Mouse (Mus musculus): ENCODE results near the gene Epha3. TPM values are rescaled to one million over a fixed set of nuclear protein-coding genes. Genes with fewer than 3 reads are reported as not detected.
A peak's percentile ranks its signal among the peaks of the same experiment; 100 is the strongest.

Epha3 gene
- total RNA-seq, 2 experiments from 2014 or later, result 0.26 to 0.41 TPM

GRCm38 (mm10) chr16:63792084-63792483 is 71.9 kb downstream of the Epha3 start:
- no peak for DNase-seq (ENCODE audit: low spot score)

- DNase-seq (ENCODE audit: low spot score), result no peak
Observed at GRCm38 (mm10) chr16:63783544-63783943, 80.4 kb downstream of the Epha3 start.

DNA sequence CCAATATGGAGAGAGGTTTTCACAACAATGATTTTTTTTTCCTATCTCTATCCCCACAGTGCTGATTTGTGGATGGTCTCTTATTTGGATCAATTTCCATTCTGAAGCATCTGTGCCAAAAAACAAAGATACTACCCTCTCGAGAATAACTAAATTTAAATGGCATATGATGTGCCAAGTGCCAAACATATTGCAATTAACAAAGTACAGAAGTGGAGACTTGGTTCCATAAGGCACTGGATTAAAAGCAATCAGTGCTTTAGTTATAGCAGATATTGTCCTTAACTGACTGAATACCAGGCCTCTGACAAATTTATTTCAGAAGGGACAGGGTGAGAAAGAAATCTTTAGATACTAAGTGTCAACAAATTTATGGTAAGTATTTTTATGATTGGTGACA is 81.9 kb downstream of the Epha3 start:
- no peak for DNase-seq (ENCODE audit: low spot score)

DNA sequence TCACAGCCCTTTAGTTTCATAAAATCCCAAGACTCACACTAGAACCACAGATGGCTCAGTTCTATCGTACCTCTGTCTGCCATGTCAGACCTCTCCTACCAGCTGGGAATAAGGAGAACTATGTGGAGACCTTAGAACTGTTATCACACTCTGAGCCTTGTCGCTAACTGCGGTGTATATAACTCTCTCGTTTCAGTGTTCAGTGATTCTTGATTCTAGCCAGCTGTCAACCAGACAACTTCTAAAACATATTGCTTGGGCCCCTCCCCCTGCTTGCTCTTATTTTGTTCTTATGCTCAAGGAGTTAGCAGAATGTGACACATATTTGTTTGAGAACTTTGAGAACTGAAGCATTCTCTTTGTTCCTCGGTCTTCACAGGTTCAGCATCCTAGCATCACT is 83.8 kb downstream of the Epha3 start:
- no peak for DNase-seq (ENCODE audit: low spot score)

DNA sequence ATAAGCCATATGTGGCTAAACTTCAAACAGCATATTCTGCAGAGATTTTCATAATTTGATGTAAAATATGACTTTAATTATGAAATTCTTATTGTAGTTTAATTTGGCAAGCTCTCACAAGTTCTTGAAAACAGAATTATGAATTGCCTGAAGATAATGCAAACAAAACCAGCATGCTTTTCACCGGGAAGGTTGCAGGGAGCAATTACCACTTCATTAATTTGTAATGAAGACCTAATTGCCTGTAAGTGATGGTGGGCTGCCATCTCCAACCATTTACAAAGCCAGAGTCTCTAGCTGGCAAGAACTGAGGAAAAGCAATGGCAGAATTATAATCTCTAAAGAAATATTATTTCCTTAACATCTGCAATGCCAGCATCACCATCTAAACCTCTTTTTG is 86.2 kb downstream of the Epha3 start:
- DNase-seq (ENCODE audit: low spot score), result no peak

DNA sequence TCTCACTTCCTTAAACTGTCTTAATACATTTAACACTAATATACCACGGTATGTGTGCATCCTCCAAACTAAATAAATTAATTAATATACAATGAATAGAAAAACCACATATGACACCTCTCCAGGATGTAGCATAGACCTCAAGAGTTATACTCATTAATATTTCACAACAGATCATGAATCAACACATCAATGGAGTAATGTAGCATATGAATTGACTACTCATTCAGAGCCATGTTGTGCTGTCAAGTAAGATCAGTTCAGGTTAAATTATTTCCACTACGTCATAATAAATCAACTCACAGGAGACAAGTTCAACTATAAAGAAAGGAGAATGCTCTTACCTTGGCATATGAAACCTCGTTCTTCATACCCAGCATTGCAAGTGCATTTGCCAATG is 91.4 kb downstream of the Epha3 start:
- DNase-seq (ENCODE audit: low spot score), result no peak

- no peak for DNase-seq (ENCODE audit: low spot score)
Observed at GRCm38 (mm10) chr16:63767589-63767988, 96.4 kb downstream of the Epha3 start.

DNA sequence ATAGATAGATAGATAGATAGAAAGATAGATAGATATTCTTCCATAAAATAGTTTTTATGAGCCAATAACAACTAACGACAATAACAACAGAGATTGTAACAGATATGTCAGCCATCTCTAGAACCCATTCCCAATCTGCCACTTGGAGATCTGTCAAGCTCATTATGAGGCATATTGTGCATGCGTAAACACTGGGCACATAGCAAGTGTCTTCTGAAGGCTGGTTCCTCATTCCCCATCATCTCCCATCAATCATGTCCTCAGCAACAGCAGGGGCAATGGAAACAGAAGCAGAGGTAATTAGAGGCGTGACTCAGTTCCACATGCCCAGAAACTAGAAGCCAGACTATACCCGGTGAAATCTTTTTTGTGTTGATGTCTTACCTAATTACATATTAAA is 102.8 kb downstream of the Epha3 start:
- no peak for DNase-seq (ENCODE audit: low spot score)

- no peak for DNase-seq (ENCODE audit: low spot score)
Observed at GRCm38 (mm10) chr16:63760112-63760511, 103.9 kb downstream of the Epha3 start.

DNA sequence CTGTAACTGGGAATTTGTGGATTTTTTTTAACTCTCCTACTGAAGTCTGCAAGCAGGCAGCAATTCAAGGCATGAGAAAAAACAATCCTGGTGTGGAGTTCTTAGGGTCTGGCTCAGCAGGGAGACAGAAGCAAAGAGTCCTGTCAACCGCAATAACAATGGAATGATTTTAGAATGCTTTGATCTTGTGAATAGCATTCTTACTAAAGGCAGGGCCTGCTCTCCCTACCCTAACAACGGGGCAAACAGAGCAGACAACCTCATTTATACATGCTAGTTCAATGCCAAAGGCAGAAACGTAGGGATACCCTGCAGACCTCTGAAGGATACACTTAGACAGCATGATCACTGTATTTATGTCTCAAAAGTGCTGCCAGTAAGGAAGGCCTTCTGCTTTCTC is 110.9 kb downstream of the Epha3 start:
- DNase-seq (ENCODE audit: low spot score), result no peak

GRCm38 (mm10) chr16:63747817-63748216 is 116.2 kb downstream of the Epha3 start:
- no peak for DNase-seq (ENCODE audit: low spot score)

DNA sequence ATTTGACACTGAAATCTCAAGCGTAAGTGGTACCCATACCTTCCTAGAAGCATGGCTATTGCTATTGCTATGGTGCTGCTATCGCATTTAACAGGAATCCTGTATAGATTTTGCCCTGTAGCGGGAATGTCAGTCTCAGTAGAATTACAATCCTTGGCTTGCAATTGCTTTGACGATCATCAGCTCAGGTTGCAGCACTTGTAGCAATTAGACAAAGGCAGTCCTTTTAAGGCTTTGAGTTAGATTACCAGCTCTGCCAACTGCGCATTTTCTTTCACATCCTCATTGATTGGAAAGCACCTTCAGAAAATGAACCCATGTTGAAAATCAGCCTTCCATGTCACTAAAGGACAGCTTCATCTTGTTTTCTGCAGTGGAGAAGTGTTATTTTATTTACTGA is 118.5 kb downstream of the Epha3 start:
- no peak for DNase-seq (ENCODE audit: low spot score)

DNA sequence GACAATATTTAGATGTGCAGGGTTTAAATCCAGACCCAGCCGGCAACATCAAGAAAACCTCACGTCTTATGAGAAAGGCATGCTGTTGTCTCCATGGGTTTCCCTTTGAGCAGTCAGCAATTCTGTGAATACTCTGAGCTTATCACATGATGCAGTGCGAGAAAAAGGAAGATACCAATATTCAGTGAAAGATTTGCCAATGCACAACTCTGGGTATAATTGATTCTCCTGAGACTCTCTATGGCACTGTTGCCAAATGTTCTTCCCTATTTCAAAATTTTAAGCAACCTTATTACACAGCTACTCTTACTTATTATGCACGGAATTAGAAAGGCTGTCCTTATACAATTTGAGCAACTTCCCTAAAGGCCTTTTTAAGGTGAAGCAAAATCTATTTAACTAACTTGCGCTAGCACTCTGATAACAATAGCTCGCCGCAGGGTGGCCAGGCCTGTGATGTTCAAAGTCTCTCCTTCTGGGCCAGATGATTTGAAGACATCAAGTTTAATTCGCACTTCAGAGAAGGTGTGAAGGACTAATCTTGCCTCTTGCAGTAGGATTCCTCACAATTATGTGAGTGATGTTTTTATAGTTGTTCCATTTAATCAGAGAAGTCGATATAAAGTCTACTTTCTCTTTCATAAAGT is 120.6 kb downstream of the Epha3 start:
- DNase-seq (ENCODE audit: low spot score), result no peak

- DNase-seq (ENCODE audit: low spot score), result no peak
Observed at GRCm38 (mm10) chr16:63719235-63719634, 144.7 kb downstream of the Epha3 start.

- no peak for DNase-seq (ENCODE audit: low spot score)
Observed at GRCm38 (mm10) chr16:63717317-63717716, 146.7 kb downstream of the Epha3 start.

DNA sequence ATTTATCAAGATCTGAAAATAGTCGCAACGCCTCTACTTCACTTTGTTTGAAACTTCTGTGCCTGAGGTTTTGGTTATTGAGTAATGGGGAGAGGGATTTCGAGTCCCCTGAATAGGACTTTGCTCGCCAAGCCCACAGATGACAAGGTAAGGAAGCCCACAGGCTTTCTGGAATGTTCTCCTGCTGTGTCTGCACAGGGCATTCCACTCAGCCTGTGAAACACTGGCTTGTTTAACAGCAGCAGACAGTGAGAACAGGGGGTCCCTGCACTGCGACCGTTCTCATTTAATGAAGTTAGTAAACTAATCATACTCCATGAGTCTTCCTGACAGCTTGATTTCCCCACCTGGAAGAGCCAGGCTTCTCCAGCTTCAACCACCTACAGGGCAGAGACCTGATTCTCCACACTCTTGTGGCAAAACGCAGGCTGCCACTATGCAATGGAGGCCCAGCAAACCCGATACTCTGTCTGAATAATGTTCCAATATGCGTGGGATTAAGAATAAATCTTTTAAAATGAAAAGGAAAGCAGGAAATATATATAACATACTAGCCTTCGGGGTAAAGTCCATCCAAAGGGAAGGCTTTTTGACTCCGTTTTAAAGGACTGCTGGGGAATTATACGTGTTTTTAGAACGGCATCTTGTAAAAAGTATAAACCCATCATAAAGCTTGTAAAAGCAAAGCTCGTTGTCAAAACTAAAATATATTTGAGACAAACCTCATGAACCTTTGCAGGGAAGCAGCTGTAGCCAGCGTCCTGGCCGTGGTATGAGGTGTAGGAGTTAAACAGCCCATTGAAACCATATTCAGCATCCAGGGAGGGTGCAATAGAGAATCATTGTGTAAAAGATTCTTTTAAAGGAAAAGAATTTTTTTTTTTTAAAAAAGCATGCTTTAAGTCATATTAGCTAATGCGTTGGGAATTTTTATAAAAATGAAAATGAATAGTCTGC is 156.8 kb downstream of the Epha3 start:
- no peak for DNase-seq (ENCODE audit: low spot score)

GRCm38 (mm10) chr16:63689371-63689770 is 174.6 kb downstream of the Epha3 start:
- no peak for DNase-seq (ENCODE audit: low spot score)

DNA sequence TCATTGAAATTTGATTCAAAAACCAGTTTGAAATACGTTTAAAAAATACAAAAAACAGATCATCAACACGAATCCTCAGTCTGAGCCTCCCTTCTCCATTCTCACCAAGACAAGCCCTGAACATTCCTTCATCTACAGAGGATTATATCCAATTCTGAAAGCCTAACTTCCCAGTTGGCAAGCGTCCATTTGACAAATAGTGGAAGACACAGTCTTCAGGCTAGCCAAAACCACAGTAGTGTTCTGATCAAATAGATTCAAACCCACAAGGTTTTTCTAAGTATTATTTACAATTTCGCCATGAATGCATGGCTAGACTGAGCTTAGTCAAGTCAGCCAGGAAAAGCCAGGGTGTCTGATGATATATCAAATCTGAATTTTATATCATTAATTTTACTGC is 179.8 kb downstream of the Epha3 start:
- no peak for DNase-seq (ENCODE audit: low spot score)

DNA sequence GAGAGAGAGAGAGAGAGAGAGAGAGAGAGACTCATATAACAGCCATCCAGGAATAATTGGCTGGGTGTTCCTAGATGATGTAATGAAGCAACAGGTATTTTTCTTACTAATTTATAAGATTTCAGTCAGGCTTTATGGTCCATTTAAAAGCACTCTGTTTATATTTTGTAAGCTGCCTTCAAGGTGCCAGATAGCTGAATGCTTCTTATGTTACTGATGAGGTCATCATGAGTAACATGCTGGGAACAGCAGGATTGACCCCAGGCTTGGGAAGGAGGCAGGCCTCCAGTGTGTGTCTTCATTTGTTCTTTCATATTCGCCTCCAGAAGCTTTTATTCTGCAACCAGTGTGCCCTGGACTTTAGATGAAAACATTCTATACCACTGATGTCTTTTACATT is 189.5 kb downstream of the Epha3 start:
- no peak for DNase-seq (ENCODE audit: low spot score)

DNA sequence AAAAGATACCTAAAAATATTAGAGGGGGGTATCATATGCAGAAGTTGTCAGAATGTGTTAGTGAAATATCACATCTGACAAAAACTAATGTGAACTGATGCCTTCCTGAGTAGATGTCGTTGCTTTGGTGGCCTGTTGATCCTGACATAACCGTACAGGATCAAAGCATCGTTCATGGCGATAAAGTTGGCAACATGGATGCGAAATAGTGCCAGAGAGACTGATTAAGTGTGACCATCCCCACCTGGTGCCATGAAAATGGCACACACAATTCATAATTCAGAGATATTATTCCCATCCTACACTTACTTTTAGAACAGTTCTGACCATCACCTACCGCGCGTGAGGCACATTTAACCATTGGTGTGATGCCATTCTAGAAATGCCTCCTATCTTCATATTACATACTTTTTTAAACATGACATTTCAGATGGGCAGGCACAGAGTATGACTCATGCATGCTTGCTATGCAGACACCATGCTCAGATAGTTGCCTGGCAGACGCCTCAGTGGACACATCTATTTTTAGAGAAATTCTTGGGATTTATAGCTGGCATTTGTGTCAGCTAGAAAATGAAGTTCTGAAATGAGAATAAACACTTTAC is 190.6 kb downstream of the Epha3 start:
- peak; percentile 27 for DNase-seq (ENCODE audit: low spot score)

DNA sequence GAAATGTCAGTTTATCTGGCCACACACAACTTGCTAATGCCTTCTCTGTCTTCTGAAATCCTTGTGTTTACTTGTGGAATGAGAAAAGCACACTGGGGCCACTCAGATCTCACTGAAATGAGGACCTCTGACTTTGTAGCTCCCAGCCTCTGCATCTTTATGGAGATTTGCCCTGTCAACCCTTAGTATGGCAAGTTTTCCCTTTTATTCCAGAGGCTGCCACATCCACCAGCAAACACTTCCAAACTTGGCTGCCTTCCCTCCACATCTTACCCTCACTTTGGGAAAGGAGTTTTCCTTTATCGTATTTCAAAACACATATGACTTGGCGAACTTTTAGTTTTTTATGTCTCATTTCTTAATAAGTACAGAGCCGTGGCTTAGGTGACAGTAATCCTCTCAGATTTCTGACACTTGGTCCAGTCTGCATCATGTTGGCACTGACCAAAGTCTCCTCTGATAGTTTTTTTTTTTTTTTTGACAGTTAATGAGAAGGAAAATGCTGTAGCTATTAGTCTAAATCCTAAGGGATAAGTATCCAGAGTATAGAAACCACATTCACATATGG is 198.0 kb downstream of the Epha3 start:
- no peak for DNase-seq (ENCODE audit: low spot score)

DNA sequence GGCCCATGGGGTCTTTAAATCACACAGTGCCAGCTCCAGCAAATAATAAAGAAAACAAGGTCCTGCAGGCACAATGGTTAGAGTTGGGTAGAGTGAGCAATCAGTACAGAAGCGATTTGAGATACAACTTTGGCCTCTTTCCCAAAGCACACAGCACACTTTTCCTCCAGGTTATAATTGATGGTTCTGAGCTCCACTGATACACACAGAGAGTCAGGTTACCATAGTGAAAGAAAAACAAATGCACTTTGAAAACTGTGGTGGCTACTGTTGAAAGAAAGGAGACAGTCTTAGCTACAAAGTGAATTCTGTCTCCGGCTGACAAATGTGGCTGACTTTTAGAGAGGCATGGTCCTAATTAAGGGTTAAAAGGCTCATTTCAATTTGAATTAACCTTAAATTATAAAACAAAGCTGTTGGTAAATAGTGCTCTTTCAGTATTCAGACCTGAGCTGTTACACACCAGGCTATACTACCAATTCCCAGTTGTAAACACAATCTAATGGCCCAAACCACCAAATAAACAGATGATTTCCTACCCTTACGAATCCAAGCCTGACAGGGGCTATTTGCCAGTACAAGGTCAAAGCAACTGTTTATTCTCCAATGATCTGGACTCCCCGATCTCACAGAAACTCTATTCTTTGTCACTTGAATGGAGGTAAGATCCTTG is 205.5 kb downstream of the Epha3 start:
- DNase-seq (ENCODE audit: low spot score), result no peak

All from gastrocnemius, adult 18-20 months (tissue).